Mouse (Mus musculus) layer of hippocampus, adult 2 months (tissue): ENCODE measurements at regions not wholly inside any gene's neighbourhood (a gene's known extent, or its start where the extent isn't known, plus 50 kb on each side); places are given as distances from the start of the nearest gene placed in this dataset.

ENCODE experiments used
- DNase-seq, 2 experiments: peaks; one replicate each; pipeline ENCODE4 v3.0.0; 2022; ENCODE audit warnings: low spot score in 2 of 2
- H3K27ac ChIP-seq: fragments of 200-600 bp; 2 replicates; pipeline ENCODE4 v1.8.1; 2022
- H3K4me3 ChIP-seq: fragments of 200-600 bp; 2 replicates; pipeline ENCODE4 v1.8.1; 2022; ENCODE audit warnings: mild to moderate bottlenecking
- CTCF ChIP-seq: fragments of 200-600 bp; conservative IDR thresholded peaks from 2 replicates; pipeline ENCODE4 v1.8.1; 2022; ENCODE audit warnings: antibody characterized with exemption, mild to moderate bottlenecking, moderate library complexity

DNA sequence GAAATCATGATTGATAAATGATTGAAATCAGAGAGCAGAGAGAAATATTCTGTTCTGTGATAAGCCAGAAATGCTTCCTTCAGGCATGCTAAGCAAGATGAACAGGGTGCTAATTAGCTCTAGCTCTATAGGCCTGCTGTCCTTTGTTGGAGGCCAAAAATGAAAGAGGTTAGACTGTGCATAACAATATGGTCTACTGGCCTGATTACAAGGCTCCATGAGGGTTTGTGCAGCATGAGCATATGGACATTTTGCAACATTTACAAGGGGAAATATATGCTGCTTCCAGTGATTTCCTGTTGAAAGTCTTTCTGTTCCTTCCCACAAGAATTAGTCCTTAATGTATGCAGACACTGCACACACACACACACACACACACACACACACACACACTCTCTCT, 114.3 kb downstream of the Ldoc1 start:
- H3K4me3 ChIP-seq = no peak overlapping the region
- DNase-seq = peak in 1 of 2 experiments; percentile 3
- H3K27ac ChIP-seq = no peak overlapping the region
- no peak for TF ChIP-seq CTCF

DNA sequence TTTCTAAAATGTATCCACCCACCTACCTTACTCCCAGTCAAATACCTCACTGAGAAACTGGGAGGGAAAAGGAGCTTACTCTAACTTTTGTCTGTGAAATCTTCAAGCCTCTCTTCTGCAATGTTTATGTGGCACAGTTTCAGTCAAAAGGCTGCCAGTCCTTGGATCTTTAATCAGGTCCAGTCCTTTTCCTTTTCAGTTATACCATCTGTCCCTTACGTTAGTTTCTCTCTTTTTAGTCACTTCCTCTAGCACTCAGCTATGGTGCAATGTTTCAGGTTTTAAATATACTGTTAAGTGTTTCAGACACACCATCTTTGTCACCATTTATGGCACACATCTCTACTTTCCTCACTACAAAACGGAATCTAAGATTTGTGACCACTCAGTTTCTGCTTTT, 115.0 kb downstream of the Ldoc1 start:
- no peak for TF ChIP-seq CTCF
- DNase-seq = no peak
- Histone ChIP-seq H3K27ac (no peak overlapping the region), H3K4me3 (no peak overlapping the region)
